Mouse (Mus musculus) G1E (cell line): ENCODE results near the gene Unc5c. TPM values are rescaled to one million over a fixed set of nuclear protein-coding genes. Genes with fewer than 3 reads are reported as not detected.

ENCODE experiments used
- ATAC-seq: 2 replicates; pipeline ENCODE4 v1.8.0; 2016; ENCODE audit warnings: mild to moderate bottlenecking; ENCODE audit not compliant: insufficient number of reproducible peaks, poor library complexity, low FRiP score, severe bottlenecking; ENCODE audit errors: extremely low read depth
- DNase-seq: peaks from one replicate; pipeline ENCODE4 v3.0.0; 2012; ENCODE audit warnings: low spot score
- H3K27me3 ChIP-seq: 2 replicates; pipeline ENCODE4 v1.6.1; 2012; ENCODE audit warnings: mild to moderate bottlenecking, low read length, inconsistent platforms; ENCODE audit not compliant: insufficient read depth
- H3K36me3 ChIP-seq: replicated peaks from 2 replicates; pipeline ENCODE3; 2012; ENCODE audit warnings: mild to moderate bottlenecking, inconsistent platforms
- H3K4me1 ChIP-seq: 2 replicates; pipeline ENCODE4 v1.6.1; 2012; ENCODE audit warnings: low read depth, low read length, inconsistent platforms, mixed read lengths; ENCODE audit not compliant: insufficient read depth
- H3K4me3 ChIP-seq: 2 replicates; pipeline ENCODE4 v1.5.1; 2012; ENCODE audit warnings: low read depth, mild to moderate bottlenecking, inconsistent platforms, low read length, moderate library complexity, mixed read lengths
- H3K9me3 ChIP-seq: replicated peaks from 2 replicates; pipeline ENCODE4 v1.6.1; 2012; ENCODE audit warnings: inconsistent platforms
- CTCF ChIP-seq: IDR thresholded peaks from 2 replicates; pipeline ENCODE4 v1.5.1; 2012; ENCODE audit warnings: low read depth, low read length, inconsistent platforms, mixed read lengths
- GATA1 ChIP-seq: IDR thresholded peaks from 2 replicates; pipeline ENCODE4 v1.6.1; 2012; ENCODE audit warnings: borderline replicate concordance, low read length, inconsistent platforms, mixed read lengths
- GATA2 ChIP-seq: IDR thresholded peaks from 2 replicates; pipeline ENCODE4 v1.6.1; 2012; ENCODE audit warnings: low read depth, low read length, inconsistent platforms, borderline replicate concordance
- POLR2AphosphoS5 ChIP-seq: IDR thresholded peaks from 2 replicates; pipeline ENCODE4 v1.6.1; 2012; ENCODE audit warnings: low read depth, low read length, inconsistent platforms; ENCODE audit not compliant: insufficient replicate concordance
- TAL1 ChIP-seq: conservative IDR thresholded peaks from 2 replicates; pipeline ENCODE4 v1.6.1; 2012; ENCODE audit warnings: low read depth, low read length, inconsistent platforms, mixed read lengths
- polyA plus RNA-seq: library from polyadenylated mRNA; stranded (reverse); fragments of >175 nt; gene quantifications from 2 replicates; pipeline ENCODE4 v1.2.3, GENCODE M21; 2012
- total RNA-seq, 2 experiments: library from RNA; stranded (forward) in 1 of 2; stranded (reverse) in 1 of 2; fragments of 200-1000 nt in 1 of 2; fragments of >200 nt in 1 of 2; fragmentation: Nextera tagmentation in 1 of 2; gene quantifications; 2 replicates each; pipeline ENCODE4 v1.2.3; 2014 to 2017

Gene Unc5c
- total and polyA plus RNA-seq, 3 experiments, result 0.33 TPM; not detected in 2

- Histone ChIP-seq H3K27me3 (peaks cover 16% of the 10 kb centered on the region; the same call in 1 of the 2 replicates), H3K9me3 (peaks cover 5% of the 10 kb centered on the region), H3K4me3 (no peak overlapping the region), H3K36me3 (no peaks in the 10 kb centered on the region), H3K4me1 (no peaks in the 10 kb centered on the region)
- ATAC-seq (no peak), DNase-seq (no peak)
- TF ChIP-seq TAL1 (no peak), GATA2 (no peak), GATA1 (no peak), POLR2AphosphoS5 (no peak), CTCF (no peak)
These were observed 4.3 kb downstream of the Unc5c start for GRCm38 (mm10) chr3:141469338-141469737.

- no peak for DNase-seq
- H3K4me1 ChIP-seq, result no peaks in the 10 kb centered on the region
- no peak for TF ChIP-seq CTCF
- no peak for TF ChIP-seq TAL1
- no peak for TF ChIP-seq POLR2AphosphoS5
- TF ChIP-seq GATA1, result no peak
- TF ChIP-seq GATA2, result no peak
- no peak overlapping the region for H3K4me3 ChIP-seq
- no peaks in the 10 kb centered on the region for H3K36me3 ChIP-seq
- H3K9me3 ChIP-seq, result no peaks in the 10 kb centered on the region
- ATAC-seq, result no peak
- no peaks in the 10 kb centered on the region for H3K27me3 ChIP-seq
These were observed 8.2 kb downstream of the Unc5c start for GRCm38 (mm10) chr3:141473205-141473604.

GRCm38 (mm10) chr3:141475389-141475788 is 10.4 kb downstream of the Unc5c start:
- DNase-seq, result no peak
- no peaks in the 10 kb centered on the region for H3K9me3 ChIP-seq
- no peak for ATAC-seq
- no peak overlapping the region for H3K4me3 ChIP-seq
- H3K27me3 ChIP-seq, result no peaks in the 10 kb centered on the region
- no peaks in the 10 kb centered on the region for H3K36me3 ChIP-seq
- H3K4me1 ChIP-seq, result no peaks in the 10 kb centered on the region
- no peak for TF ChIP-seq GATA1
- TF ChIP-seq TAL1, result no peak
- TF ChIP-seq POLR2AphosphoS5, result no peak
- TF ChIP-seq CTCF, result no peak
- TF ChIP-seq GATA2, result no peak

GRCm38 (mm10) chr3:141475919-141476318 is 10.9 kb downstream of the Unc5c start:
- Histone ChIP-seq H3K36me3 (no peaks in the 10 kb centered on the region), H3K27me3 (no peaks in the 10 kb centered on the region), H3K9me3 (no peaks in the 10 kb centered on the region), H3K4me3 (no peak overlapping the region), H3K4me1 (no peaks in the 10 kb centered on the region)
- ATAC-seq, result no peak
- DNase-seq, result no peak
- TF ChIP-seq TAL1, result no peak
- TF ChIP-seq GATA2, result no peak
- no peak for TF ChIP-seq POLR2AphosphoS5
- no peak for TF ChIP-seq GATA1
- no peak for TF ChIP-seq CTCF

DNA sequence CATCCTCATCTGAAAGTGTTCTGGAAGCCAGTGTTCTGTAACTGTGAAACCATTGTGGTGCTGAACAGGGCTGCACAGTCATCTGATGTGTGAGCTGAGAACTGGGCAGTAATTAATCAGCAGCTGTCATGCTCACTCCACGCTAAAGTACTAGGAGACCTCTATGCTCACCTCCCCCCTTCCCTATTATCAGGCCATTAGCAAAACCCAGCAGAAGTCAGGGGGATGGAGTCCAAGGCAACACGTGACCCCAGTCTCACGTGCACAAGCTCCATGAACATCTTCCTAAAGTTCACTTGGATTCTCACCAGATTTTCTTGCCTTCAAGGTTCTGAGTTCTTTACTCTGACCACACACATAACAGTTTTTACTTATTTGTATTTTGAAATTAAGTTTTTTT is 11.7 kb downstream of the Unc5c start:
- Histone ChIP-seq H3K36me3 (no peaks in the 10 kb centered on the region), H3K4me1 (no peaks in the 10 kb centered on the region), H3K27me3 (no peaks in the 10 kb centered on the region), H3K9me3 (no peaks in the 10 kb centered on the region), H3K4me3 (no peak overlapping the region)
- DNase-seq (no peak), ATAC-seq (no peak)
- no peak for TF ChIP-seq GATA1
- no peak for TF ChIP-seq GATA2
- TF ChIP-seq CTCF, result no peak
- no peak for TF ChIP-seq POLR2AphosphoS5
- no peak for TF ChIP-seq TAL1

DNA sequence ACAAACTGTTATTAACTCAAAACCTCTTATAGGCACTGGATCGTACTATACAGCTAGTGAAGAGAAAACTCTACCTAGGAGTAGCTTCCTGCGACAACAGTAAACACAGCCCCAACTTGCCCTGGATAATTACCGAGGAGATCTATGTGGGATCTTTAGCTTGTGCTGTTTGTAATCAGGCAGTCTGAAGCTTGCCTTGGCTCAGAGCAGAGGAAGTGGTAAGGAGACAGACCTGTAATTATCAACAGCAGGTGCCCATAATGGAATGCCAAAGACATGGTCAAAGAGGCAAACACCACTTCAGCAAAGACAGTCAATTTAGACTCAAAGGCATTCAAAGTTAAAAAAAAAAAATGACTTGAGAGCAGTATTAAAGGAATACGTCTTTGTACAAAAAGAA is 17.4 kb downstream of the Unc5c start:
- ATAC-seq (no peak), DNase-seq (no peak)
- H3K36me3 ChIP-seq, result no peaks in the 10 kb centered on the region
- H3K27me3 ChIP-seq, result no peaks in the 10 kb centered on the region
- H3K4me3 ChIP-seq, result no peak overlapping the region
- H3K9me3 ChIP-seq, result no peaks in the 10 kb centered on the region
- TF ChIP-seq CTCF, result no peak
- no peak for TF ChIP-seq GATA2
- TF ChIP-seq POLR2AphosphoS5, result no peak
- TF ChIP-seq TAL1, result no peak
- no peak for TF ChIP-seq GATA1
- H3K4me1 ChIP-seq, result no peaks in the 10 kb centered on the region
